Mouse (Mus musculus): ENCODE data around the gene Bud13.

The Bud13 gene

DNA sequence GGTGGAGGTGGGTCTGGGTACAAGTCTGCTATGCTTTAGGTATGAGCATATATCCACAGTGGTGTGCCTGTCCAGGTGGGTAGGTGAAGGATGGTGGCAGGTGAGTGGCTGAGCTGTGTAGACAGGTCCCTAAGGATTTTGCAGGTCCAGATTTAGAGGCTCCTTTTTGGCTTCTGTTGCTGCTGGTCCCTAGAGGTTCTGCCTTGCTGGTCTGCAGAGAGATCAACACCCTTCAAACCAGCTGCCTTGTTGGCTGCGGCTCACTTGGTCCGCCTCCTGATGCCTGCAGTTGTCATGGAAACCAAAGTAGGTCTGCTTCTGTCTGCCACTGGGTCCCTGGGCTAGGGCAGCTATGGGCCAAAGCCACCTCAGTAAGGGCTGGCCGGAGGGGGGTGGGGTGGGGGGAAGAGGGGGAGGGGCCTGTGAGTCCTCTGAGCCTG, 55.1 kb downstream of the Bud13 start:
- DNase-seq (ENCODE audit: low spot score), result no peak

- no peak for DNase-seq (ENCODE audit: low spot score)
These were observed 55.6 kb downstream of the Bud13 start for GRCm38 (mm10) chr9:46338384-46338783.

- no peak for DNase-seq (ENCODE audit: low spot score)
These were observed 56.3 kb downstream of the Bud13 start for GRCm38 (mm10) chr9:46339051-46339652.

GRCm38 (mm10) chr9:46345887-46346665, 63.3 kb downstream of the Bud13 start:
- no peak for DNase-seq (ENCODE audit: low spot score)
